ENCODE assay signal across 7 mouse cellular contexts in genomic region chr8:78820673-78821310, GRCm38 (mm10). TPM values are rescaled to one million over a fixed set of nuclear protein-coding genes. Genes with fewer than 3 reads are reported as not detected.
DNase-seq lines count a peak whose midpoint lies in the region; ATAC-seq lines count a peak whose summit lies in the region.

Gene Lsm6, minus strand, starts transcription at chr8:78821140.

- DNase-seq in adrenal gland, adult 2 months = peak; percentile 99
- DNase-seq in embryo, embryonic 11.5 days (ENCODE audit: low read depth, low spot score) = peak; percentile 96
- peak; percentile 99 for DNase-seq in gastrocnemius, postnatal 36 days
- DNase-seq in left cerebral cortex, postnatal 25 days (ENCODE audit: low spot score in 2 of 2) = peak; percentile 98 to 99
- peak; percentile 98 for DNase-seq in midbrain, embryonic 10.5 days (ENCODE audit: low spot score)
- peak; percentile 99 for DNase-seq in right cerebral cortex, postnatal 4 days

- peak within 1 kb of the TSS; percentile 55 for H3K4me2 ChIP-seq in intestine, embryonic 15.5 days (replicated peaks)

- H3K27ac ChIP-seq in intestine, embryonic 15.5 days = peak within 1 kb of the TSS; percentile 99
- peak within 1 kb of the TSS; percentile 97 for H3K27ac ChIP-seq in midbrain, embryonic 10.5 days (replicated peaks)

- peak; percentile 96 for ATAC-seq in intestine, embryonic 15.5 days

- intact Hi-C loops in gastrocnemius, postnatal 36 days (cut with DNase I) = loop anchor here (10.0 kb wide), 1 partner anchor 464 kb away; no protein-coding TSS in a partner anchor
- intact Hi-C loops in left cerebral cortex, postnatal 25 days (cut with DNase I) = loop anchor here (5.0 kb wide), 1 partner anchor 212 kb away; no protein-coding TSS in a partner anchor

- H3K36me3 ChIP-seq in intestine, embryonic 15.5 days = no peaks in the 10 kb centered on the region
- H3K36me3 ChIP-seq in midbrain, embryonic 10.5 days = peaks cover 35% of the 10 kb centered on the region

- WGBS in intestine, embryonic 15.5 days = under 1% methylated on average over 66 of the region's 70 CpGs
- WGBS in midbrain, embryonic 10.5 days = under 1% methylated on average over 70 of the region's 70 CpGs

- peak within 1 kb of the TSS; percentile 79 for H3K9ac ChIP-seq in intestine, embryonic 15.5 days

- H3K27me3 ChIP-seq in intestine, embryonic 15.5 days (replicated peaks) = no peaks in the 10 kb centered on the region
- H3K27me3 ChIP-seq in midbrain, embryonic 10.5 days (ENCODE audit: low read depth, poor library complexity, severe bottlenecking) = no peaks in the 10 kb centered on the region

- peaks cover 5% of the 10 kb centered on the region; the same call in 1 of the 2 replicates for H3K4me1 ChIP-seq in intestine, embryonic 15.5 days (replicated peaks)
- peaks cover 14% of the 10 kb centered on the region for H3K4me1 ChIP-seq in midbrain, embryonic 10.5 days

- H3K4me3 ChIP-seq in intestine, embryonic 15.5 days (replicated peaks) = peak within 1 kb of the TSS; percentile 81
- peak within 1 kb of the TSS; percentile 82 for H3K4me3 ChIP-seq in midbrain, embryonic 10.5 days

- H3K9me3 ChIP-seq in intestine, embryonic 15.5 days = no peaks in the 10 kb centered on the region
- H3K9me3 ChIP-seq in midbrain, embryonic 10.5 days (replicated peaks) = no peaks in the 10 kb centered on the region

RNA-seq across cellular contexts. Expression of gene Lsm6, which starts in this region (rescaled TPM):
- 100 to 1,000 TPM; 134 to 163 TPM for total RNA-seq in adrenal gland, adult 2 months (2021)
- polyA plus RNA-seq in adrenal gland, adult 2 months (2012; rRNA removed) = 3.5 and 4.0 TPM in 2 replicates
- total RNA-seq in gastrocnemius, postnatal 36 days (2021) = 10 to 100 TPM; 66.3 to 92.3 TPM
- polyA plus RNA-seq in intestine, embryonic 15.5 days (2015; fragmentation: Nextera tagmentation; extraction: Ambion mirVana) = 170 and 198 TPM in 2 replicates
- 10 to 100 TPM; 46.2 to 52.0 TPM for total RNA-seq in left cerebral cortex, postnatal 25 days (2021)
- polyA plus RNA-seq in midbrain, embryonic 10.5 days (2016; fragmentation: Nextera tagmentation; extraction: Ambion mirVana) = 277 and 292 TPM in 2 replicates

Comparison
In these comparisons a context has a peak if more than half of its experiments do, and no peak if none do; other contexts are left out.
1. Peak in every context shown above with its lines: DNase-seq, ATAC-seq, H3K4me3 ChIP-seq and H3K27ac ChIP-seq.
2. RNA of gene Lsm6 (polyA plus RNA-seq): 277 to 292 TPM in midbrain, embryonic 10.5 days and 170 to 198 TPM in intestine, embryonic 15.5 days; 3.5 to 4.0 TPM in adrenal gland, adult 2 months; every median in the first group is over 10 times any median in the second.